Mouse (Mus musculus) adrenal gland, adult 8-10 months (tissue): ENCODE results near the gene Lenep. TPM values are rescaled to one million over a fixed set of nuclear protein-coding genes. Genes with fewer than 3 reads are reported as not detected.
A peak's percentile ranks its signal among the peaks of the same experiment; 100 is the strongest.

Source experiments
- DNase-seq: peaks from one replicate; pipeline ENCODE4 v3.0.0; 2022
- total RNA-seq, 4 experiments: library from RNA; stranded (reverse); gene quantifications; 2 replicates each; pipeline ENCODE4 v1.2.4; 2022

The Lenep gene
- total RNA-seq, 4 experiments from 2014 or later = 0.22 to 3.1 (median 1.3) TPM; not detected in 1

DNA sequence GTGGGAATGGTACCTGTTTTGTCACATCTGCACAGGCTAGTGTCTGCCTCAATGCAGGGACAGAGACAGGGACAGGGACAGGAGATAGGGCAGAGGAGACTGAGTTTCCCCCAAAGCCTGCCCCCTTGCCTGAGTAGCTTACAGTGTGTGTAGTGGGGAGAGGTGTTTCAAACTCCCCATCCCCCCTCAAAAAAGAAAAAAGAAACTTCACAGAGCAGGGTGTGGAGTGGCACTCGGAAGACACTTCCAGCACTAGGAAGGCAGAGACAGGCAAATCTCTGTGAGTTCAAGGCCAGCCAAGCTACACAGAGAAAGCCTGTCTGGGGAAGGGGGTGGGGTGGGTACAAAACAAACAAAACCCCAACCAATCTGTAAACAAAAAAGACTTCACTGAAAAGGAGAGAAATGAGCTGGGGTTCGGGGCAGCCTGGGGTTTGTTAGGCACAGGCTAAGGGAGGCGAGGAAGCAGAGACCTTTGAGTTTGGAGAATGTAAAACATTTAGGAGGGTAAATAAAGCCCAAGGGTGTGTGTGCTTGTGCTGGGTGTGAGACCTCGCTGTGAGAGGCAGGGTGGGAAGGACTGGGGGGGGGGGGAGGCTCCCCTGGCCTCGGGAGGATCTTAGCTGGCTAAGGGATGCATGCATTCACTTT is 28.9 kb downstream of the Lenep start:
- no peak for DNase-seq

DNA sequence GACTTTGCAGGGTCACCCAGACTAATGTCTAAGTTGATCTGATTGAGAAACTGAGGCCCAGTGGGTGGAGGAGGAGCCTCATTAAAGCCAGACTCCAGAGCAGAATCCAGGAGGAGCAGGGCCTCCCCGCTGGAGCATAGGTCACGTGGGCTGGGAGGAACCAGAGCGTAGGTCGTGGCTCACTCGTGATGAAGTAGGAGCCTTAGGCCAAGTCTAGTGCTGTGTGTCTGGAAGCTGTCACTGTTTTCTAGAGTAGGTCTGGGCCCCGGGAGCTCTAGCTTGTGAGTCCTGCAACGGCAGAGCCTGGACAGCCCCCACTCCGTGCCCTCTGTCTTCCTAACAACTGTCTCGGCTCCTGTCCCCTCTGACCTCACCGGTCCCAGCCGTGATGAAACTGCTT is 35.3 kb downstream of the Lenep start:
- no peak for DNase-seq

DNA sequence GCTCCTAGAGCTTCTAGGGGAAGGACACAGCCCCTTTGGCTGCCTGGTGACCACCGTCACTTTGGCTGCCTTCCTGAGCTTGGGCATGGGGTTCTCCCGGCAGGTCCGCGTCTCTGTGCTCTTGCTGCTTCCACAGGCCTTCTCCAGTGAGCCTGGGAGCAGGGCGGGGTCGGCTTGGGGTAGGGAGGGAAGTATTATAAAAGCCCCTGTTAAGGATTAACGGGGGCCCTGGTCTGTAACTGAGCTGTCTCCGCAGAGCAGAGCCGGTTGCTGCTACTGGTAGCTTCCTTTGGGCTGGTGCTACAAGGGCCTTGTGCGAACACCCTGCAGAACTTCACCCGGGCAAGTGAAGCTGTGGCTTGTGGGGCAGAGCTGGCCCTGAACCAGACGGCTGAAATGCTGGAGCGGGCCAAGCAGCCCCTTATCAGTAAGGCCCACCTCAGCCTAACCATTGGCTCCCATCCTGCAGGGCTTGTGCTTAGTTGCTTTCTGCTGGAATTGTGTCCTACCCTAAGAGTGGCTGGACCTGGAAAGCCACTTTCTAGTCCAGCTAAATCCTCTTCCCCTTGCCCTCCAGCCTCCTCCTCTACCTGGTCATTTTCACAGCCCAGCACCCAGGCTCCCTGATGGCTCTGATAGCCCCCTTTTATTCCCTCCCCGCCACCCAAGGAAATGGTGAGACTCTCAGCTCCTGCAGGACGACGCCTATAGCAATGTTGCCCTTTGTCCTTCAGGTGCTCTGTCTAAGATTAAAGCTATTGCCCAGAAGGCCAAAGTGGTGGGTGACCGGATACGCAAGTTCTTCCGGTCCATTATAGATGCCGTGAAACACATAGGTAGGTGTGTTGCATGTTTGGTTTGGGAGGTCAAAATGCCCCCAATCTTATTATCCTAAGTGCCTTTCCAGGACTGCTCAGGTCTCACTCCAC is 36.8 kb downstream of the Lenep start:
- DNase-seq = no peak

DNA sequence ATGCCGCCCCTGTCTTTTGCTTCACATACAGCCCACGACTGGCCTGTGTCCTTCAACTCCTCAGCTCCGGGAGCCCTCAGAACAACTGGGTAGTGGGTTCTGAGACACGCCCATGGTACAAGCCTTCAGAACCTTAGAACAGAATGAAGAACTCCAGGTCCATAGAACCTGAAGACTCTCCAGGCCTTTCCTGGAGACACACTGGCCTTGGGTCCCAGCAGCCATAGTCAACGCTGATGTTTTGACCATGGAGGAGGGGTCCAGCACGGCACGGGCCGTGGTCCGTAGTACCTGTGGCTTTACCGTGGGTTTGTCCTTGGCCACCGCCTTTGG is 37.5 kb downstream of the Lenep start, which contains the start of gene Dcst1:
TSS of gene Dcst1 (minus strand) at position 101 of the 333 bp plus-strand sequence.
- no peak for DNase-seq

GRCm38 (mm10) chr3:89364631-89365030 is 38.0 kb downstream of the Lenep start:
- no peak for DNase-seq

GRCm38 (mm10) chr3:89361675-89362074 is 40.9 kb downstream of the Lenep start, which contains the start of gene Dcst2:
Gene Dcst2, plus strand, starts transcription at chr3:89361975.
- no peak for DNase-seq

DNA sequence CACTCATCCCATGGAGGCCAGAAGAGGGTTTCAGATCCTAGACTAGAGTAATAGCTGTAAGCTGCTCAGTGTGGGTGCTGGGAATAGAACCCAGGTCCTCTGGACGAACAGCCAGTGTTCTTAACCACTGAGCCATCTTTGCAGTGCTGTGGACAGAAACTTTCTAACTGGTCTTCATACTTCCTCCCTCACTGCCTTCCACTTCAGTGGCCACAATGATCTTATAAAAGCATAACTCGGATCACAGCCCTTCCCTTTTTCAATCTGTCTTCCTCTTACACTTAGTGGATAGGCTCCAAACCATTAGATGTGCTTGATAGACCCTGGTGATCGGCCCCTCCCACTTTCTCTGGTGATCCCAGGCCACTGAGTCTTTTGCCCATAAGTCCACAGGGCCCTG is 42.4 kb downstream of the Lenep start:
- no peak for DNase-seq

DNA sequence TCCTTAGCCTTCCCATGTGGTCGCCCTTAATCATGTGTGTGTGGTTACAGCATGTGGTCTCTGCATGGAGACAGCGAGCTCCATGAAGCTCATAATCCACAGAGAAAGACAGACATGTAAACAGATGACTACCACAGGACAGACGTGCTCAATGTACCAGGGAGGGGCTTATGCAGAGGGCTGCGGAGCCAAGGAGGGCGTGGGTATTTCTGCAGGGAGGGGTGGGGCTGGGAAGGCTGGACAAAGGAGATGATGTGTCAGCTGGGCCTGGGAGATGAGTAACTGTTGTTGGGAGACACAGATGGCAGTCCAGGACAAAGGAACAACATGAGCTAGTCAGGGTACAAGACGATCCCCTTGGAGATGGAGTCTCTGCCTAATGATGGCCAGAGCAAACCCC is 43.0 kb downstream of the Lenep start:
- no peak for DNase-seq

DNA sequence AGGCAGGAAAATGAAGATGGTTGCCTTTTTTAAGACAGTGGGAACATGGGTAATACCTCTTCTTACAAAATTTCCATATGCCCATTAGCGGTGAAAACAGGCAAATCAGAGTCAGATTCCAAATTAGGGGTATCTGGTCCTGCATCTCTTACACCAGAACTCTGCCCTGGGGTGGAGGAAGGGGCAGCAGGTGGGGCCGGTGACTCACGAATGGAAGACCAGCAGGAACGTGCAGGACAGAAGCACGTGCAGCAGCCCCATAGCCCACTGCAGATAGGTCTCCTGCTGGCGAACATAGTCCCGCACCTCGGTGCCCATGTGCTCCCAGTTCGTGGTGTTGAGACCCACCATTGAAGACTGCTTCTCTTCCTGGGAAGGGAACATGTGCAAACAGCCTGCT is 46.6 kb downstream of the Lenep start:
- DNase-seq = no peak

DNA sequence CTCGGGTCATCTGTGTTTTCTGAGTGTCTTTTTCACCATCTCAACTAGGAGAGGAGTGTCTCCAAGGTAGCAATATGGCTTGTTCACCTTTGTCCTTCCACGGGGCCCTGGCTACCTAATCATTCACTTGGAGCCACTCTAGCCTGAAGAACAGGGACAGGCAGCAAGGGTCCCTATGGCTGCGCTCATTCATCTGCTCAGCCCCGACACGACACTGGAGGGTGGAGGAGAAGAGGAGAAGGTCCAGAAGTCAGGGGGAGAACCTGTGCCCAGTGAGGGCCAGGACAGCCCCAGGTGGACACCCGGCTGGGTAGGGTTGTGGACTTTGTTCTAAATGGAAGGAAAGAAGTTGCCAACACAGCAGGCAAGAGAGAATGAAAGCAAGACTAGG is 47.1 kb downstream of the Lenep start:
- DNase-seq = no peak

- peak; percentile 82 for DNase-seq
These were observed 47.6 kb downstream of the Lenep start for GRCm38 (mm10) chr3:89354816-89355511.

DNA sequence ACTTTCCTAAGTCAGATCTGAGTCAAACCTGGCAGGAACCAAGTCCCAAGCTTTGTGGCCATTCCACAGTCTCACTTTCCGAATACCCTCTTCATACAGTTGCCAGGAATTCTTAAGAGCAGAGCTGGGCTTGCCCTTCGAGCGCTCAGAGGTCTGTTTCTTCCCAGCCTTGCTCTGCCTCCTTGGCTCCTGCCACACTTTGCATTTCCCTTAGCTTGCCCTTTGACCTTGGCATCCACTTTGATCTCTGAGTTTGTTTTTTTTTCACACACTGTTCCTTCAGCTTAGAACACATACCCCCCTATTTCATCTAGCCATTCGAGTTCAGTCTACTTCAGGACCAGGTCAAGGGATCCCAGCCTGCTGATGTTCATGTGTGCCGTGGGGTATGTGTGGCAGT is 51.3 kb downstream of the Lenep start:
- no peak for DNase-seq

Other genes starting within 250 kb of the Lenep start
- 10 to 100 TPM in 2 of 4 experiments, 1 to 10 TPM in 2; 6.8 to 22.2 (median 10.1) TPM for gene Hcn3, start 242.6 kb downstream of the Lenep start, total RNA-seq
- 10 to 100 TPM; 55.2 to 85.7 (median 71.2) TPM for gene Clk2, start 238.0 kb downstream of the Lenep start, total RNA-seq
- gene Scamp3, start 225.3 kb downstream of the Lenep start, total RNA-seq = 100 to 1,000 TPM in 1 of 4 experiments, 10 to 100 TPM in 3; 90.1 to 110 (median 94.1) TPM
- 10 to 100 TPM; 16.7 to 32.5 (median 23.3) TPM for gene Fam189b, start 219.7 kb downstream of the Lenep start, total RNA-seq
- 10 to 100 TPM; 65.6 to 84.3 (median 70.5) TPM for gene Gba, start 199.9 kb downstream of the Lenep start, total RNA-seq
- 1 to 10 TPM; 4.1 to 8.6 (median 7.8) TPM for gene Thbs3, start 187.6 kb downstream of the Lenep start, total RNA-seq
- gene Mtx1, start 175.7 kb downstream of the Lenep start, total RNA-seq = 100 to 1,000 TPM; 138 to 169 (median 152) TPM
- under 1 TPM in 3 of 4 experiments, not detected in 1; 0.22 to 0.96 (median 0.65) TPM for gene Muc1, start 173.7 kb downstream of the Lenep start, total RNA-seq
- 100 to 1,000 TPM; 131 to 144 (median 135) TPM for gene Krtcap2, start 156.8 kb downstream of the Lenep start, total RNA-seq
- gene Trim46, start 156.5 kb downstream of the Lenep start, total RNA-seq = 1 to 10 TPM; 2.8 to 4.5 (median 3.8) TPM
- 100 to 1,000 TPM; 123 to 156 (median 136) TPM for gene Dpm3, start 143.4 kb downstream of the Lenep start, total RNA-seq
- gene Slc50a1, start 132.2 kb downstream of the Lenep start, total RNA-seq = 10 to 100 TPM; 54.2 to 80.1 (median 64.9) TPM
- gene Efna1, start 121.7 kb downstream of the Lenep start, total RNA-seq = 10 to 100 TPM; 15.9 to 28.0 (median 21.0) TPM
- gene Efna3, start 79.8 kb downstream of the Lenep start, total RNA-seq = 1 to 10 TPM in 1 of 4 experiments, under 1 TPM in 3; 0.15 to 1.5 (median 0.62) TPM
- gene Efna4, start 64.8 kb downstream of the Lenep start, total RNA-seq = 1 to 10 TPM; 1.1 to 3.5 (median 1.9) TPM
- 10 to 100 TPM; 58.4 to 85.4 (median 71.3) TPM for gene Adam15, start 52.8 kb downstream of the Lenep start, total RNA-seq
- under 1 TPM; 0.43 to 0.78 (median 0.46) TPM for gene Dcst2, start 40.8 kb downstream of the Lenep start, total RNA-seq
- gene Dcst1, start 37.5 kb downstream of the Lenep start, total RNA-seq = 1 to 10 TPM in 2 of 4 experiments, under 1 TPM in 2; 0.20 to 2.2 (median 0.97) TPM
- gene Zbtb7b, start 8.0 kb downstream of the Lenep start, total RNA-seq = 10 to 100 TPM; 59.9 to 98.9 (median 77.9) TPM
- 10 to 100 TPM; 25.7 to 39.9 (median 33.0) TPM for gene Flad1, start 9.1 kb upstream of the Lenep start, total RNA-seq
- 10 to 100 TPM; 20.3 to 33.2 (median 27.4) TPM for gene Cks1b, start 15.6 kb upstream of the Lenep start, total RNA-seq
- gene Shc1, start 15.7 kb upstream of the Lenep start, total RNA-seq = 100 to 1,000 TPM; 108 to 136 (median 122) TPM
- gene Pygo2, start 27.4 kb upstream of the Lenep start, total RNA-seq = 10 to 100 TPM; 42.1 to 45.1 (median 44.3) TPM
- gene Pbxip1, start 33.9 kb upstream of the Lenep start, total RNA-seq = 100 to 1,000 TPM in 2 of 4 experiments, 10 to 100 TPM in 2; 57.0 to 119 (median 81.5) TPM
- 10 to 100 TPM; 14.3 to 19.5 (median 15.7) TPM for gene Pmvk, start 51.7 kb upstream of the Lenep start, total RNA-seq
- 1 to 10 TPM; 3.8 to 6.6 (median 5.2) TPM for gene Kcnn3, start 117.4 kb upstream of the Lenep start, total RNA-seq